Comparison of ENCODE assay signal across 43 mouse cellular contexts in genomic region chr8:121553831-121554475, GRCm38 (mm10). TPM values are rescaled to one million over a fixed set of nuclear protein-coding genes. Genes with fewer than 3 reads are reported as not detected.
A peak's percentile ranks its signal among the peaks of the same experiment; 100 is the strongest.
DNase-seq lines count a peak whose midpoint lies in the region; TF ChIP-seq lines count a peak whose summit lies in the region.
"Had no signal": no experiment of that assay in that cellular context is flagged by ENCODE, and none has a peak within 500 bp of the region (broad histone marks: within the 10 kb centered on the region; RNA-seq: fewer than 3 reads in every experiment).

No protein-coding gene starts in this region.

- TF ChIP-seq CTCF in E14TG2a.4 (conservative IDR thresholded peaks at IDR 0.05; ENCODE audit: low read length), result no peak

- TF ChIP-seq POLR2A in myocyte (IDR thresholded peaks at IDR 0.05; ENCODE audit: insufficient read length, low read depth), result no peak

- H3K4me1 ChIP-seq in E14TG2a.4 (replicated peaks; ENCODE audit: low read depth, low read length), result peaks cover 80% of the 10 kb centered on the region
- H3K4me1 ChIP-seq: hindbrain, embryonic 12.5 days; intestine, embryonic 15.5 days; limb, embryonic 13.5 days; lung, embryonic 15.5 days; midbrain, embryonic 15.5 days; stomach, embryonic 15.5 days had no signal

- no peaks in the 10 kb centered on the region for H3K9me3 ChIP-seq in E14TG2a.4 (ENCODE audit: low read length)
- H3K9me3 ChIP-seq: heart, embryonic 10.5 days; heart, embryonic 15.5 days; hindbrain, embryonic 12.5 days; intestine, embryonic 15.5 days; limb, embryonic 13.5 days; lung, embryonic 15.5 days; midbrain, embryonic 10.5 days; midbrain, embryonic 15.5 days; stomach, embryonic 15.5 days had no signal

- no peaks in the 10 kb centered on the region for H3K27me3 ChIP-seq in E14TG2a.4 (ENCODE audit: insufficient read depth, low read length)
- no peaks in the 10 kb centered on the region for H3K27me3 ChIP-seq in myocyte (ENCODE audit: control insufficient read depth, insufficient read depth, insufficient read length)
- H3K27me3 ChIP-seq: heart, embryonic 15.5 days; hindbrain, embryonic 12.5 days; intestine, embryonic 15.5 days; limb, embryonic 13.5 days; lung, embryonic 15.5 days; midbrain, embryonic 15.5 days; stomach, embryonic 15.5 days had no signal

- peak; percentile 10 for DNase-seq in cerebellum, adult 9-11 months
- DNase-seq in cerebellum, adult 8-10 months, result no peak
- peak; percentile 80 for DNase-seq in heart, adult 11 months
- DNase-seq in heart, postnatal 14 days, result no peak
- no peak for DNase-seq in yolk sac, embryonic 10.5 days (ENCODE audit: low spot score)
- DNase-seq: adrenal gland, adult 2 months; B cell, adult 2 months; heart, postnatal 36 days; kidney, adult 2 months; kidney, postnatal 36 days; thymus, adult 18-20 months; thymus, postnatal 36 days had no signal

- no peak overlapping the region for H3K4me2 ChIP-seq in myocyte (ENCODE audit: low read depth)
- H3K4me2 ChIP-seq: heart, embryonic 15.5 days; hindbrain, embryonic 12.5 days; intestine, embryonic 15.5 days; limb, embryonic 13.5 days; liver, embryonic 11.5 days; lung, embryonic 15.5 days; midbrain, embryonic 15.5 days; stomach, embryonic 15.5 days had no signal

- H3K4me3 ChIP-seq in E14TG2a.4 (replicated peaks; ENCODE audit: low read length) (peak overlapping the region; percentile 35), myocyte (no peak overlapping the region)
- H3K4me3 ChIP-seq: erythroblast, embryonic 14.5 days; heart, embryonic 10.5 days; heart, embryonic 15.5 days; hindbrain, embryonic 12.5 days; intestine, embryonic 15.5 days; layer of hippocampus, adult 2 months; limb, embryonic 13.5 days; lung, embryonic 15.5 days; midbrain, embryonic 10.5 days; midbrain, embryonic 15.5 days; stomach, embryonic 15.5 days had no signal

- no peak overlapping the region for H3ac ChIP-seq in myocyte (ENCODE audit: control insufficient read depth, insufficient read length)

- intact Hi-C loops in heart, postnatal 14 days (cut with DNase I), result no loop called here

- H3K79me2 ChIP-seq in myocyte (ENCODE audit: control insufficient read depth, insufficient read depth), result no peaks in the 10 kb centered on the region

- H3K36me3 ChIP-seq in E14TG2a.4 (ENCODE audit: insufficient read depth, low read length) (peaks cover 76% of the 10 kb centered on the region), myocyte (ENCODE audit: control insufficient read depth, insufficient read depth) (peaks cover 3% of the 10 kb centered on the region)

TF ChIP-seq in myocyte, 11 proteins besides CTCF, POLR2A, EP300 and RAD21:
- no peak for TF ChIP-seq USF1 (IDR thresholded peaks at IDR 0.05; ENCODE audit: low read depth)
- TF ChIP-seq TCF3 (IDR thresholded peaks at IDR 0.05; ENCODE audit: insufficient read length, low read depth), result no peak
- TF ChIP-seq POLR2AphosphoS2 (IDR thresholded peaks at IDR 0.05; ENCODE audit: insufficient read length, low read depth), result no peak
- no peak for TF ChIP-seq E2F4 (IDR thresholded peaks at IDR 0.05; ENCODE audit: insufficient read depth)
- TF ChIP-seq TCF12 (IDR thresholded peaks at IDR 0.05; ENCODE audit: insufficient read depth, poor library complexity, severe bottlenecking), result no peak
- peak in 2 of 3 experiments; percentile 4 to 66 for TF ChIP-seq MYOG (IDR thresholded peaks at IDR 0.05; ENCODE audit: control insufficient read depth in 1 of 3, insufficient read depth in 1 of 3, insufficient read length in 2 of 3, low read depth in 2 of 3)
- TF ChIP-seq SRF (IDR thresholded peaks at IDR 0.05; ENCODE audit: control insufficient read depth, insufficient read length, low read depth), result no peak
- peak in 2 of 3 experiments; percentile 7 to 59 for TF ChIP-seq MYOD1 (IDR thresholded peaks at IDR 0.05; ENCODE audit: control insufficient read depth in 1 of 3, insufficient read length in 2 of 3, low read depth in 2 of 3)
- TF ChIP-seq MAX (IDR thresholded peaks at IDR 0.05; ENCODE audit: low read depth), result no peak
- TF ChIP-seq REST (IDR thresholded peaks at IDR 0.05; ENCODE audit: insufficient read depth, insufficient read length), result no peak
- TF ChIP-seq CEBPB (IDR thresholded peaks at IDR 0.05; ENCODE audit: insufficient read depth, poor library complexity, severe bottlenecking), result no peak

RNA-seq across cellular contexts. Expression of gene 1700018B08Rik, which starts 9.8 kb away (rescaled TPM):
- total RNA-seq in heart, postnatal 14 days (2021), result not detected
- not detected for polyA plus RNA-seq in myocyte (2012; fragmentation: generic; extraction: Trizol)
- total RNA-seq: adrenal gland, adult 2 months; adrenal gland, postnatal 4 days; granulocyte monocyte progenitor cell, adult 5-6 weeks; heart, postnatal 36 days; layer of hippocampus, adult 2 months; layer of hippocampus, postnatal 25 days; left cerebral cortex, adult 8-10 months; left cerebral cortex, postnatal 36 days; megakaryocyte progenitor cell, adult 5-6 weeks; neutrophil, adult 5-6 weeks had no signal
- polyA plus RNA-seq: activated CD4-positive, CD25-positive, alpha-beta regulatory T cell, adult 4 months; adrenal gland, adult 2 months; cortical plate, adult 2 months; embryonic facial prominence, embryonic 14.5 days; erythroblast, embryonic 14.5 days; forebrain, embryonic 11.5 days; forebrain, embryonic 16.5 days; heart, embryonic 10.5 days; heart, embryonic 15.5 days; hindbrain, embryonic 12.5 days; hindbrain, postnatal 0 days; intestine, embryonic 15.5 days; kidney, adult 2 months; kidney, embryonic 16.5 days; limb, embryonic 13.5 days; liver, embryonic 11.5 days; liver, embryonic 16.5 days; lung, embryonic 15.5 days; midbrain, embryonic 10.5 days; midbrain, embryonic 15.5 days; neural tube, embryonic 11.5 days; small intestine, adult 2 months; stomach, embryonic 15.5 days had no signal

RNA-seq across cellular contexts. Expression of gene Fbxo31, which starts 24.7 kb away (rescaled TPM):
- 10 to 100 TPM; 74.4 to 93.8 TPM for total RNA-seq in heart, postnatal 14 days (2021)
- 23.3 TPM for polyA plus RNA-seq in myocyte (2012; fragmentation: generic; extraction: Trizol)

RNA-seq across cellular contexts. Expression of gene Map1lc3b, which starts 36.2 kb away (rescaled TPM):
- 100 to 1,000 TPM; 215 to 228 TPM for total RNA-seq in heart, postnatal 14 days (2021)
- polyA plus RNA-seq in myocyte (2012; fragmentation: generic; extraction: Trizol), result 186 TPM

Comparison
In these comparisons a context has a peak if more than half of its experiments do, and no peak if none do; other contexts are left out.
1. DNase-seq: peak in cerebellum, adult 9-11 months (single experiment) and heart, adult 11 months (single experiment); none in cerebellum, adult 8-10 months (single experiment), heart, postnatal 14 days (0 of 2) and yolk sac, embryonic 10.5 days (single experiment).